Mouse (Mus musculus) cerebellum, postnatal 10 days (tissue): ENCODE results near the gene Thrap3.
"Not testable (repeated sequence)": the region's sequence is repeated elsewhere in the genome, so short reads cannot be mapped to it uniquely, and the experiment has no call there.

Experiments used
- DNase-seq, 2 experiments: peaks; one replicate each; pipeline ENCODE4 v3.0.0; 2021; ENCODE audit warnings: mixed read lengths in 2 of 2

The Thrap3 gene

DNA sequence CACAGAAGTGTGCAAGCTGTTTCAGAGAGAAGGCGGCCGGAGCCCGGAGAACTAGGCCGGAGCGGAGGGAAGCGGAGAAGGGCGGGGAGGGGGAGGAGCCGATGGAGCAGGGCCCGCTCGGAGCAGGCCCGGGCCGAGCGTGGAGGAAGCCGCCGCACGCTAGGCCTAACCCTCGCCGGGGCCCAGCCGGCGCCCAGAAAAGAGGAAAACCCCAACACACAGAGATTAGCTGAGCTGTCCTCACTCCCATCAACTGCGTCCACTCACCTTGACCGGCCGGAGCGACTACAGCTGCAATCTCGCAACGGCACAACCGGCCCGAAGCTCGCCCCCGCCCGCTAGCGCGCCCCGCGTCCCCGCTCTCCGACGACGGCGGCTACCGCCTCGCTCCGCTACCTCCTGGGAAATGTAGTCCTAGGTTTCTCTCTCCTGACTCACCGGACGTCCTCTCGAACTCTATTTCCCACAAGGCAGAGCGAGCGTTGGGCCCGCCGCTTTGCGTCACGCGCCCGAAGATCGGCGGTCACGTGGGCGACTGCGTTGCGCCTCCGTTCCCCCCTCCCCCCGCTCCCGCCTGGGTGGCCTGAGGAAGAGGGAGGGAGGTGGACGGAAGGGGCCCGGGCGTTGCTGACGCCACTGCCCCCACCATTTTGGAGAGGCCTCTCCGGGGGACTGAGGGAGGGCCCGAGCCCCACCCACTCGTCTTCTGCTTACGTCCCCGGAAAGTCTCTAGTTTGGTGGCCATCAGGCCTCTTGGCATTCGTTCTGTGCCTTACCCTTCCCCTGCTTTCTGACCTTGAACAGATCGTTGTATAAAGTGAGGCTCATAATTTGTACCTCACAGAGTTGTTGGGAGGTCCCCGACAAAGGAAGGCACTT, at the start of gene Thrap3:
TSS of gene Thrap3 (minus strand) at position 458 of the 879 bp plus-strand sequence.
- peak; percentile 100 for DNase-seq

DNA sequence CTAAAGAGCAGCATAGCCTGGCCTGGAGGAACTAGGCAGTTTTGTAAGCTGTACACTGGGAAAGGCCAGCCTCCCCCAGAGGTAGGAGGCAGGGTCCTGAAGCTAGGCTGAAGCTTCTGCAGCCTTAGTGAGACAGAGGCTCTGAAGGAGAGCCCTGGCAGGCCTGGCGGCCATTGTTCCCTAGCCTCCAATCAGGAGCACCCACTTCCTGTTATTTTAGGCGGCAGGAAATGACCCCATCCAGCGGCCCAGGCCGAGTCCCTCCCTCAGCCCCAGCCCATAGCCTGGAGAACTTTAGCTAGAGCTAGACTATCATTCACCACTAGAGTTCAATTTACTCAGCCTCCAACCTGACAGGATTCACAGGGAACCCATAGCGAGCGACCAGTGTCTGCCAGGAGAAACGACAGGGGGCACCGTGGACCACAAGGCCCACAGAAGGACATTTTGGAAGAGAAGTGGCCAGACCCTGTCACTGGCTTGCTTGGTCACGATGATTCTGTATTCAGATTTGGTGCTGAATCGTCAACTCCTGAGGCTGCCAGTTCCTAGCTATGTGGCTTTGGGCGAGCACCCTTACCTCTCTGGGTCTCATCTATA, 49.2 kb upstream of the Thrap3 start:
- peak in 1 of 2 experiments; percentile 34 for DNase-seq

DNA sequence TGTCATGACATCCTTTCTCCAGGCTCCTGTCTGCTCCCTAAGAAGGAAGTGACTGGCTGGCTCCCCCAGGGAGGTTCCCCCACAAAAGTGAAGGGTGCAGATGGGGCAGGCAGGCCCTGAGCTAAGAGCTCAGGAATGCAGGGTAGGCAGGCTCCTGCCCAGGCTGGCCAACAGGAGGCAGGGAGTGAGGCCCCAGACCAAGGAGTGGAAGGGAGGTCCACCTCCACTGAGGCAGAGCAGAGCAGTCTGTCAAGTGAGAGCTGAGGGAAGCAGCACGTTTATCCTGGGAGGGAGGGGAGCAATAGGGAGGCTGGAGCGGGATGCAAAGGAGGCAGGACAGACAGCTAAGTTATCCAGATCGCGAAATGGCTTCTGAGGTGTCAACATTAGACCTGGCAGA, 48.1 kb upstream of the Thrap3 start:
- DNase-seq: no peak

DNA sequence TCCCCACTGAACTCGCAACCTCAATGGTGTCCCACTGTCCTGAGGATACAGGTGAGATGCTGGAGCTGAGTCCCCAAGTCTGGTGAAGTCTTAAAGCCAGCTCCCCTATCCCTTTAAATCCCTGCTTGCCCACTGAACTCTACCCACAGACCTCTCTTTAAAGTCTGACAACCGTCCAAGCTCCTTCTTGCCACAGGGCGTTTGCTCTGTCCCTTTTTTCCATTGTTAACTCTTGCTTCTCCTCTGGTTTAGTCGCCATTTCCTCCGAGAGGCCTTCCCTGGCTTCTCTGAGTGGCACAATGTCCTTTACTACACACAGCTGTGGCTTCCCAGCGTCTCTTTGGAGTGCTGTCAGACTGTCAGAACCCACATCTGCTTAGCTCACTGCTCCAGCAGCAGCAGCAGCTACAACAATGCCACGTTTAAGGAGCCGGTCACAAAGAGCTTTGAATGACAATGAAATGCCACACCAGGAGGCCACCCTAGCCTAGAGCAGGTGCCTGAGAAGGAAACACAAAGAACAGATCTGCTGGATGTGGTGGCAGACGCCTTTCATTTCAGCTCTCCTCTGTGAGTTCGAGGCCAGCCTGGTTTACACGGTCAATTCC, 45.8 kb upstream of the Thrap3 start:
- DNase-seq: no peak

DNA sequence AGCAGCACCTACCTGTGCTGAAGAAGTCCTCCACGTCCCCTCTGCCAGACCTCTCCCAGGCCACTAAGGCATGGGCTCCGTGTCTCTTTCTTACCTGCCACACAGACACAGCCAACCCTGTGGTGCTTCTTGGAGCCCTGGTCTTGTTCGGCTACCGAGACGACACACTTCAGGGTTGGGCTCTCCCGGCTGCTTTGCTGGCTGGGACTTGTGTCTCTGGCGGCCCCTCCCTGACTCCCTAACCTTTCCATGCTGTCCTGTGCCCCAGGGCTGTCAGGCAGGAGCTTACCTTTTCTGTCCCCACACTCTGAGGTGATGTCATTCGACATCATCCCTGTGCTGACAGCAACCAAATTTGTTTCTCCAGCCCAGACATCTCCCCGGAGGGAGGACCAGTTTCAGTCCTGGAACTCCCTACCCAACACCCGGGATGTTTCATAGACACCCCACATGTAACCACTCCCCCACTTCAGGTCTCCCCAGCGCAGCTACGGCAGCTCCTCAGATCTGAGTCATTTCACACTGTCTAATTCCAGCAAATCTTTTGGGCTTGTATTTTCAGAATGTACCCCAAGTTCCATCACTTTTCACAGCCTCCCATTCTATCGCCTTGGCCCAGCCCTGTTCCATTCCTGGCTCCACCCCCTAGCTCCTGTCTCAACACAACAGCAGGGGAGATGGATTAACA, 43.8 kb upstream of the Thrap3 start:
- no peak for DNase-seq

DNA sequence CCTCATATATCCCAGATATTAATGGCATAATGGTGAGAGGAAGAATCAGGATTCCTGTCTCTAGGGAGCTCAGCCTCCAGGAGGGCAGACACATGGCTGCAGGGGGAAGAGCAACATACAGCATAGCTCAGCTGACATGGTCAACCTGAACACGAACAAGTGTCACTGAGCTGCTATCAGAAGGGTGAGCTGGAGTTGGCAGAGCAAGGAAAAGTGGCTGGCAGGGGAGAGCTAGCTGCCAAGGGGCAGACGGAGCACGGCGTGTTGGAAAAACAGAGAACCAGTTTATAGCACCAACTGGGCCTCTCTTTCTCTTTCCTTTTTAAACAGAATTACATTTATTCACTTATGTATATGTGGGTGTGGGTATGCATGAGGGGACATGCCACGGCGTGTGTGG, 40.0 kb upstream of the Thrap3 start:
- DNase-seq: peak; percentile 69 to 75

DNA sequence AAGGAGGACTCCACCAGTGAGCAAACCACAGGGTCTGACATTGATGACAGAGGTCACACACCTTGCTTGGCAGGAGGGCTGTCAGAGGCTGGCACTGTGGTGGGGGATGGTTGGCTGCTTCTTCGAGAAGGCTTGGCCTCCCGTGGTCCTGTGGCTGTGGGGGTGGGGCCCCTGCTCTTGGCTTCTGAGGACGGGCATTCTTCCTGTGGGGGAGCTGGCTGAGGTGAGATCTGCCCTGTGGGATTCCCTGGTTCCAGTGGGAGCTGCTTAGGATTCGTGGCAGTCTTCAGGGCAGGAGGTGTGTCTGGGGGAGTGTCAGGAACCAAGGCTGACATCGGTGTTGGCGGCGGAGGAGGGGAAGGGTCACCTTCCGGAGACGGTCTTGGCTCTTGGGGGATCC, 39.4 kb upstream of the Thrap3 start:
- DNase-seq: peak; percentile 47 to 48

DNA sequence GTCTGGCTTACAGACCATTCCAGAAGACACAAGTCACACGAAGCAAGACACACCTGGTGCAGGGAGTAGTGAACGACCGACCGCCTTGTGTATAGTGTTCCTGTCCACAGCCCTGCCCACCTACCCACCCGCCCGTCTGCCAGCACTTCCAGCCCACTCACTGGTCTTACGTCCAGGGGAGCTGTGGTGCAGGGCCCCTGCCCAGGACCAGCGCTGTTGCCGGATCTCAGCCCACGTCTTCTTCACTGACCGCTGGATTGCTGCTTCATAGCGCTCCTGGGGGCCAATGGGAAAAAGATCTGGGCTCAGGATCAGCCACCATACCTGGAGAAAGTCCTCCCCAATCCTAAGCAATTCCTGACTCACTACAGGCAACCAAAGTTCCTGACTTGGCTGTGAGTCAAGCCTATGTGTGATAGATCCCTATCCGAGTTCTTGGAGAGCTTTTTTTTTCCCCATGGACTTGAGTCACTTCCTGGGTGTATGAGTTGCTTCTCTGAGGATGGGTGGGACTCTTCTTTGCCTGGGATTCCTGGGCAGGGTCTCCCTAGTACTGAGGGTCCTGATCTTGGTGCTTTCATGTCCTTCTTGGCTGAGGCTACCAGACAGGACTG, 37.4 kb upstream of the Thrap3 start:
- no peak for DNase-seq

DNA sequence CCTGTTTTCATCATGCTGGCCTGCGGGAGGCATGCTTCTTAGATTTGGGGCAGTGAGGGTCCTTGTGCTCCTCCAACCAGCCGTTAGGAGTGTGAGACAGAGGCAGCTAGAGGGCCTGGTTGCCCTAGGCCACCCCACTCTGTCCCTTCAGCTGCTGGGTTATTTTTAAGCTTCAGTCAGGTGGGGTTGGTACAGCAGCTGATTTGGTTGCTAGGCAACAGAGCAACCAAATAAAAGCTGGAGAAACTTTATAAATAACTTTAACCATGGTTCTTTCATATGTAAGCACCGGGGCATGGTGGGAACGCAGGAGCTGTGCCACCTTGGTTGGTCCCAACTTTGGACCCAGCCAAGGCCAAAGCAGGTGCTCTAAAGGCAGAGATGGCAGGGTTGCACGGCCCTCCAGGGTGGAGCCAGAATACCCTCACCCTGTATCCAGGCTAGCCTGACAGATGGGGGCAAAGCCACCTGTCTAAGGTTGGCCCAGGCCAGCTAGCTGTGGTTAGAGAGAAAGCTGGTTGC, 35.2 kb upstream of the Thrap3 start:
- peak in 1 of 2 experiments; percentile 8 for DNase-seq

DNA sequence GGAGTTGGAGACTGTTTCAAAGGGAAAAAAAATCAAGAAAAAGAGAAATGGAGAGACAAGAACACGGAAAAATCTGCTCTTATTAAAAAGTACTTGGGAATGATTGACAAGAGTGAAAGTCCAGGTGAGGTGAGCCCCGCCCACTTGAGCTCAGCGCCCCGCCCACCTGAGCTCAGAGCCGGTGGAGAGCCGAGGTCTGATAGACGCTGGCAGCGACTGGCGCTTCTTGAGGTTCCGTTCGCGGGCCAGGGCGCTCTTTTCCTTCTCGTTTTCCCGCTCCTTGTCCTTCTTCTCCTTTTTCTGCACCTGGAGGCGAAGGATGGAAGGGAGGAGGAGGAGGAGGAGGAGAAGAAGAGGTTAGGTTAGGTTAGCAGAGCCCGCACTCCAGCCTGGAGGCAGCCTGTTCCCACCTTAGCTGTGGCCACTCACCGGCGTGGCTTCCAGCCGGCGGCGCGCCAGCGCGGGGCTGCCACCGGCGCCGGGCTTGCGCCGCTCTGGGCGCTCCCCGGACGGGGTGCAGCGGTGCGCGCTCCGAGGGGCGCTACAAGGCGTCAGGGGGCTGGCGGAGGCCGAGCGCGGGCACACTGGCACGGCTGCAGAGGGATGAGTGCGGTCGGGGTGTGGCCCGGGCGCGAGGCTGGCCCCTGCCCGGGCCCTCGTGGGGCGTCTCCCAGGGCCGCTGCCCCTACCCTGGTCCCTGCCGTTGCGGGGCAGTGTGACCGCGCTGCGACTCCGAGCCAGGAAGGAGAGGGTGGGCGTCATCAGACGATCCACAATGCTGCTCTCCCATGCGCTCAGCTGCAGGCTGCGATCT, 34.1 kb upstream of the Thrap3 start:
- peak in 1 of 2 experiments; percentile 19 for DNase-seq

DNA sequence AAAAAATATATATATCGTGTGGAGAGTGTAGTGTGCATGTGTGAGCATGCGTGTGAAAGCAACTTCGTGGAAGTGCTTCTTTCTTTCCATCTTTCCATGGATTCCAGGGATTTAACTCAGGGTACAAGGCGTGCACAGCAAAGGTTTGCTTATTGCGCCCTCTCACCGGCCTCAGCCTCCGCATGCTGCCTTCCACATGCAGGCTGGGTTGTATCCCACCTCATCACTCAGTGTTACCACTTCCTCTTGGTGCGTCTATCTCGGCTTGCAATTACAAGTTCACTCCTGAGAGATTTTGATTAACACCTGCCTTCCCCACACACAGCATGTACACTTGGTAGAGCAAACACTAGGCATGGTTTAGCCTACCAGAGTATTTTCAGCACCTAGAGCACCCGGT, 32.6 kb upstream of the Thrap3 start:
- no peak for DNase-seq

DNA sequence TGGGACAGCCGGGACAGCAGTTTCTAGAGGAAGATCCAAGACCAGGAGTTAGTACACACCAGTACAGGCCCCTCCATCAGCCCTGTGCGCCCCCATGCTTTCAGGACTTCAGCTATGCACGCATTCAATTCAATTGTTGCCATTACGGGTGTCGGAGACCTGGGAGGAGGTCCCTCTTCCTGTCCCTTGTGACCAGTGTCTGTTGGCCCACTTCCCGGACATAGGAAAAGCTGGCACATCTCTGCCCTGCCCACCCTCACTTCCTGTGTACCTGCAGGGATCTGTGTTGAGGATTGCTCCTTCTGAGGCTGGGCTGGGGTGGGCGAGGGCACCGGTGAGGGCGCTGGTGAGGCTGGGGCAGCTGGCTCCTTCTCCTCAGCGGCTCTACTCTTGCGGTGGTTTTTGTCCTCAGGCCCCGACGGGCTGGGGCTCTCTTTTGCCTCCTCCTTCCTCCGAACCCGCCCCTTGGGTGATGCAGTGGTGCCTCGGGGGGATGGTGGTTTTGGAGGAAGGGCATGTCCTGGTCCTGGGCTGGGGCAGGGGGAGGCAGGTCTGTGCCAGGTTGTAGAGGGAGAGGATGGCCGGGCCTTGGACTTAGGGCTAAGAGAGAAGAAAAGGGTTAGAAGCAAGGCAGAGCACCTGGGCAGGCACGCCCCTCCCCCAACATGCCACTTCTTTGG, 32.1 kb upstream of the Thrap3 start:
- DNase-seq: no peak

DNA sequence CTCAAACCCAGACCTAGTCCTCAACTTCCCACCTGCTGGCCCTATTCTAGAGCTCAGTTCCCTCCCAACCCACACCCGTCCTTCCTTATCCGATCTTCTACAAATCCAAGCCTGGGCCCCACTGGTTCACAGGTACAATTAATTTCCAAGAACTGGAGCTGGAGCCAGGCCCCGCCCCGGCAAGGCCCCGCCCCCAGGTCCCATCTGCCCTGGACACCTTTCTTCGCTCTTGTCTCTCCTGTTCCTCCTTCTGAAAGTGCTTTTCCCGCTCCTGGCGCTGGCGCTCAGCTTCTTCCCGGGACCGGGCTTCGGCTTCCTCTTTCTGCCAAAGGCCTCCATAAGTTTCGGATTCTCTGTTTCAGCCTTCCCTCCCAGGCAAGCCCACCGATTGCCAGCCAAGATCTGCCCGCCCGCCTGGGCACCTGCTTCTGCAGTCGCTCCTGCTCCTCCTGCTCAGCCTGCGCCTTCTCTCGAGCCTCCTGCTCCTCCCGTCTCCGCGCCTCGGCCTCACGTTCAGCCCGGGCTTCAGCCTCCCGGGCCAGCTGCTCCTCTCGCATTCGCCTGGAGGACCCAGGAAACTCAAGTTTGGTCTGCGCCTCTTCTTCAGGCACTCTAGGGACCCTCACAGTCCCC, 31.2 kb upstream of the Thrap3 start:
- no peak for DNase-seq

DNA sequence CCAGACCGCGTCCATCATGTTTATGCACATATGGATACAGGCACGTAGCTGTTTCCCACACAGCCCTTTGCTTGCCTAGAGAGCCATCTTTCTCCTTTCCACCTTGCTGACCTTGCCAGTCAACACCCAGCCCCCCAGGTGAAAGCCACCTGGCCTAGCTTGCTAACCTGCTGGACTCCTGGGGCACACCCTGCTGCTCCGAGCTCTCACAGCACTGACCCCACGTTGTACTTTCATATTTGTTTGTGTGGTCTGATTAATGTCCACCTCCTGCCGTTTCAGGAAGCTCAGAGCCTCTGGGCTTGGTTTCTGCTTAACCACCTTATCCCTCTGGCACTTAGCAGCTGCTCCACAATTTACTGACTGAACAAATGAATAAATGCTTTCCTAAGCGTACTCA, 27.3 kb upstream of the Thrap3 start:
- no peak for DNase-seq

DNA sequence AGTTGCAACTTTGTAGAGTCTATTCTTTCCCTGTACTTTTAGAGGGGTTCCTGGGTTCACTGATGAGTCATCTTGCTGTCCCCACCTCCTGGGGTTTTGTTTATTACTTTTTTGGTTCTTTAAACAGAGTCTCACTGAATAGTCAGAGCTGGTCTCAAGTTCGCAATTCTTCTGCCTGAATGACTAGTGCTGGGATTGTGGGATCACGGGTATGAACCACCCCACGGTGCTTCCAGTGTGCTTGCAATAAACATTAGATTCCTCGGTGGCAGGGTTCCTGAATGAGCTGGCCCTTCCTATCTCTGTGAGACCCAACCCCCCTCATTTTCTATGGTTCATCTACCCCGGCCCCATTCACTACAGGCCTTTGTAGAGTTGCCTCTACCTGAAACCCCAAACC, 25.6 kb upstream of the Thrap3 start:
- DNase-seq: no peak

DNA sequence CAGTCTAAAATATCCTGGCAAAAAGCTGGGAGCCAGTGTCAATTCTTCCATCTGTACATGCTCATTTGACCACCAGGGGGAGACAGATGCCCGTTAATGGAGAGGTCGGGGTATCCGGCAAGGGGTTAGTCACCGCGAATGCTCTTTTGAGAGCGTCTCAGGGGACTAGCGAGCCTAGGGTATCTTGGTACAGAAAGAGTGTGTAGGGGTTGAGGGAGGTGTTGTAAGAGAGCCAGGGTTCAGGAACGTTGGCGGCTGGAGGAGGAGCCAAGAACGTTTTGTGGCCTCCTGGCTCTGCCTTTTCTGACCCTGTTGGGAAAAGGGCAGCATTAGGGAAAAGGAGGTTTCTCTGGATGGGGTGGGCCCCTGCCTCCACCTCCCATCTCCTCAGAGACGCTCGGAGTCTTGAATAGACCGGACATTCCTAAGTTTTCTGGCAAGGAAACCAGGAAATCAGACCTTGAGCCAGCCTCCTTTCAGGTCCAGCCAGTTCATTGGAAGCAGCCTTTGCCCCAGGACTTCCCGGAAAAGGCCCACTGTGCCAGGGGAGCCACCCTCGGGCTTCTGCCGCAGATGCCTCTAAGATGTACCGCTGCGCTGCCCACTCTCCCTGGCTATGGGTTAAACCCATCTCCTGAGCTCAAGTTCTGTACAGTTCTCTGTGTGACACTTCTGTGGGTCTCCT, 24.7 kb upstream of the Thrap3 start:
- DNase-seq: peak; percentile 97 to 99

DNA sequence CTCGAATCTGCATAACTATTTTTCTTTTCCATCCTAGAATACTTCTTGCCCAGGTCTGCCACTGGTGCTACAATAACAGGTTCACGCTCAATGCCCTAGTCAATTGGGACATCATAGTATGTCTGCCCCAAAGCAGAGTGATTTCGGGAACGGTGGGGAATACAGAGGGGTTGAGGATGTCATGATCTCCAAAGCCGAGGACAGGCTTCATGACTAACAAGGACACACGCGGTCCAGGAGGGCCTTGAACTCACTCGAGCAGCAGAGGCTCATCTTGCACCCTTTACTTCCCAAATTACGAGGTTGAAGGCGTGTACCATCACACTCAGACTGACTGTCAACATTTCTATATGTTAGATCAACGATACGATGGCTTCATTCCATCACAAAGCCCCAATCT, 24.1 kb upstream of the Thrap3 start:
- no peak for DNase-seq

DNA sequence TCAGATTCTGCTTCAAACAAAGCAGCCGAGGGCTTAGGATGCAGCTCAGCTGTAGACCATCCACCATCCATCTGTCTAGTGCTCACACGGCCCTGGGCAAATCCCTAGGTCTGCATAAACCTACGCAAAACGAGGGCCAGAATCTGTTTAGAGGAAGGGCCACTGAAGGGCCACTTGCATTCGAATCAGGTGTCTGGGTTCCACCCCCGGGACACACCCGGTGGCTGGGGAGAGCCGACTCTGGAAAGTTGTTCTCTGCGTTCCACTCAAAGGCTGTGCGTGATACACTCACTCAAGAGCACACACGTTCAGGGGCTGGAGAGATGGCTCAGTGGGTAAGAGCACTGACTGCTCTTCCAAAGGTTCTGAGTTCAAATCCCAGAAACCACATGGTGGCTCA, 20.1 kb upstream of the Thrap3 start:
- DNase-seq: no peak

DNA sequence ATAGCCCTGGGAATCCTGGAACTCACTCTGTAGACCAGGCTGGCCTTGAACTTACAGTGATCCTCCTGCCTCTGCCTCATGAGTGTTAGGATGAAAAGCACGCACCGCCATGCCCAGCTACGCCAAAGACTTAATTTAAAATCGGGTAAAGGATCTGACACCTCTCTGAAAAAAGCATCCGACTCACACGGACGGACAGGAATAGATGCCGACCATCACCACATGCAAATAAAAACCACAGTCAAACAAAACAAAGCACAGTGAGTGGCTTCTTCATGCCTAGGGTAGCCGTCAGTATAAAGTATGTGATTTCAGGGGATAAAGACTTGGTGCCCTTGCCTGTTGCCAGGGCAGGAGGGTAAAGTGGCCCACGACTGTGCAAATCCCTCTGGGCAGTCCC, 17.5 kb upstream of the Thrap3 start:
- DNase-seq: no peak

DNA sequence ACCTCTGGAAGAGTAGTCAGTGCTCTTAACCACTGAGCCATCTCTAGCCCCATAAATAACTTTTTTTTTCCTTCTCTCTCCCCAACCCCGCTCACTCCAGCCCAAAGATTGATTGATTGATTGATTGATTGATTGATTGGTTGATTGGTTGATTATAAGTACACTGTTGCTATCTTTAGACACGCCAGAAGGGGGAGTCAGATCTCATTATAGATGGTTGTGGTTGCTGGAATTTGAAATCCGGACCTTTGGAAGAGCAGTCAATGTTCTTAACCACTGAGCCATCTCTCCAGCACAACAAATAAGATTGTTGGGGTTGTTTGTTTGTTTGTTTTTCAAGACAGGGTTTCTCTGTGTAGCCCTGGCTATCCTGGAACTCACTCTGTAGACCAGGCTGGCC, 17.0 kb upstream of the Thrap3 start:
- not testable (repeated sequence) for DNase-seq
